Mouse (Mus musculus): ENCODE results near the gene Wsb1. TPM values are rescaled to one million over a fixed set of nuclear protein-coding genes. Genes with fewer than 3 reads are reported as not detected.

Gene Wsb1
- polyA plus RNA-seq, 1 experiment from 2014 or later = 282 TPM

- H3K27me3 ChIP-seq (replicated peaks; ENCODE audit: control insufficient read depth, insufficient read depth, low read length) = no peaks in the 10 kb centered on the region
- ATAC-seq (replicated peaks; ENCODE audit: low FRiP score, low TSS enrichment, low read depth) (peak; percentile 32), DNase-seq (ENCODE audit: low spot score) (peak; percentile 83)
- peak overlapping the region; percentile 91 for H3K4me2 ChIP-seq (ENCODE audit: low read length)
- H3K36me3 ChIP-seq (ENCODE audit: control insufficient read depth, insufficient read depth, low read length) = peaks cover 27% of the 10 kb centered on the region
- peak overlapping the region; percentile 95 for H3K4me3 ChIP-seq (ENCODE audit: low read depth, low read length)
- H3K9me3 ChIP-seq (ENCODE audit: control insufficient read depth, low read length) = no peaks in the 10 kb centered on the region
- 1% methylated on average over 49 of the region's 49 CpGs for WGBS
- peak overlapping the region; percentile 96 for H3K27ac ChIP-seq (ENCODE audit: low read depth)
- H3K9ac ChIP-seq (ENCODE audit: low read length) = peak overlapping the region; percentile 99
- peaks cover 15% of the 10 kb centered on the region; the same call in 1 of the 2 replicates for H3K4me1 ChIP-seq (replicated peaks; ENCODE audit: control insufficient read depth, insufficient read depth, low read length)
Observed at GRCm38 (mm10) chr11:79253542-79254390, 705 bp downstream of the Wsb1 start.

GRCm38 (mm10) chr11:79252881-79253541, 1.5 kb downstream of the Wsb1 start:
- Histone ChIP-seq H3K27me3 (replicated peaks; ENCODE audit: control insufficient read depth, insufficient read depth, low read length) (no peaks in the 10 kb centered on the region), H3K27ac (ENCODE audit: low read depth) (peak overlapping the region; percentile 96), H3K9ac (ENCODE audit: low read length) (peak overlapping the region; percentile 99), H3K4me1 (replicated peaks; ENCODE audit: control insufficient read depth, insufficient read depth, low read length) (peaks cover 15% of the 10 kb centered on the region; the same call in 1 of the 2 replicates), H3K4me3 (ENCODE audit: low read depth, low read length) (peak overlapping the region; percentile 95), H3K9me3 (ENCODE audit: control insufficient read depth, low read length) (no peaks in the 10 kb centered on the region), H3K36me3 (ENCODE audit: control insufficient read depth, insufficient read depth, low read length) (peaks cover 34% of the 10 kb centered on the region), H3K4me2 (ENCODE audit: low read length) (peak overlapping the region; percentile 91)
- 10% methylated on average over 6 of the region's 6 CpGs for WGBS
- DNase-seq (ENCODE audit: low spot score) (no peak), ATAC-seq (replicated peaks; ENCODE audit: low FRiP score, low TSS enrichment, low read depth) (no peak)

- Histone ChIP-seq H3K4me2 (ENCODE audit: low read length) (no peak overlapping the region), H3K4me3 (ENCODE audit: low read depth, low read length) (no peak overlapping the region), H3K4me1 (replicated peaks; ENCODE audit: control insufficient read depth, insufficient read depth, low read length) (no peaks in the 10 kb centered on the region), H3K27me3 (replicated peaks; ENCODE audit: control insufficient read depth, insufficient read depth, low read length) (no peaks in the 10 kb centered on the region), H3K27ac (ENCODE audit: low read depth) (no peak overlapping the region), H3K36me3 (ENCODE audit: control insufficient read depth, insufficient read depth, low read length) (peaks cover 64% of the 10 kb centered on the region), H3K9me3 (ENCODE audit: control insufficient read depth, low read length) (peaks cover 3% of the 10 kb centered on the region; the same call in 1 of the 2 replicates), H3K9ac (ENCODE audit: low read length) (no peak overlapping the region)
- ATAC-seq (replicated peaks; ENCODE audit: low FRiP score, low TSS enrichment, low read depth) (no peak), DNase-seq (ENCODE audit: low spot score) (no peak)
- 95% methylated on average over 7 of the region's 7 CpGs for WGBS
Observed at GRCm38 (mm10) chr11:79239024-79239423, 15.4 kb downstream of the Wsb1 start.

GRCm38 (mm10) chr11:79238398-79238752, 16.1 kb downstream of the Wsb1 start:
- H3K4me1 ChIP-seq (replicated peaks; ENCODE audit: control insufficient read depth, insufficient read depth, low read length) = no peaks in the 10 kb centered on the region
- DNase-seq (ENCODE audit: low spot score) (no peak), ATAC-seq (replicated peaks; ENCODE audit: low FRiP score, low TSS enrichment, low read depth) (no peak)
- 19% methylated on average over 1 of the region's 1 CpGs for WGBS
- H3K4me3 ChIP-seq (ENCODE audit: low read depth, low read length) = no peak overlapping the region
- peaks cover 58% of the 10 kb centered on the region for H3K36me3 ChIP-seq (ENCODE audit: control insufficient read depth, insufficient read depth, low read length)
- peak overlapping the region; percentile 64; the same call in 1 of the 2 replicates for H3K27ac ChIP-seq (ENCODE audit: low read depth)
- no peak overlapping the region for H3K9ac ChIP-seq (ENCODE audit: low read length)
- H3K4me2 ChIP-seq (ENCODE audit: low read length) = no peak overlapping the region
- no peaks in the 10 kb centered on the region for H3K27me3 ChIP-seq (replicated peaks; ENCODE audit: control insufficient read depth, insufficient read depth, low read length)
- peaks cover 3% of the 10 kb centered on the region; the same call in 1 of the 2 replicates for H3K9me3 ChIP-seq (ENCODE audit: control insufficient read depth, low read length)

GRCm38 (mm10) chr11:79237644-79238397, 16.6 kb downstream of the Wsb1 start:
- no peak overlapping the region for H3K4me3 ChIP-seq (ENCODE audit: low read depth, low read length)
- no peaks in the 10 kb centered on the region for H3K4me1 ChIP-seq (replicated peaks; ENCODE audit: control insufficient read depth, insufficient read depth, low read length)
- no peak for ATAC-seq (replicated peaks; ENCODE audit: low FRiP score, low TSS enrichment, low read depth)
- H3K27me3 ChIP-seq (replicated peaks; ENCODE audit: control insufficient read depth, insufficient read depth, low read length) = no peaks in the 10 kb centered on the region
- H3K9me3 ChIP-seq (ENCODE audit: control insufficient read depth, low read length) = peaks cover 3% of the 10 kb centered on the region; the same call in 1 of the 2 replicates
- peaks cover 53% of the 10 kb centered on the region for H3K36me3 ChIP-seq (ENCODE audit: control insufficient read depth, insufficient read depth, low read length)
- 86% methylated on average over 11 of the region's 11 CpGs for WGBS
- H3K4me2 ChIP-seq (ENCODE audit: low read length) = no peak overlapping the region
- no peak overlapping the region for H3K9ac ChIP-seq (ENCODE audit: low read length)
- DNase-seq (ENCODE audit: low spot score) = no peak
- H3K27ac ChIP-seq (ENCODE audit: low read depth) = peak overlapping the region; percentile 64; the same call in 1 of the 2 replicates

- Histone ChIP-seq H3K36me3 (ENCODE audit: control insufficient read depth, insufficient read depth, low read length) (no peaks in the 10 kb centered on the region), H3K27me3 (replicated peaks; ENCODE audit: control insufficient read depth, insufficient read depth, low read length) (no peaks in the 10 kb centered on the region), H3K9ac (ENCODE audit: low read length) (no peak overlapping the region), H3K4me2 (ENCODE audit: low read length) (no peak overlapping the region), H3K9me3 (ENCODE audit: control insufficient read depth, low read length) (no peaks in the 10 kb centered on the region), H3K4me3 (ENCODE audit: low read depth, low read length) (no peak overlapping the region), H3K4me1 (replicated peaks; ENCODE audit: control insufficient read depth, insufficient read depth, low read length) (0 out of 2 replicates have a peak, but pooled peaks cover 5% of the 10 kb centered on the region), H3K27ac (ENCODE audit: low read depth) (no peak overlapping the region)
- 88% methylated on average over 13 of the region's 13 CpGs for WGBS
- no peak for DNase-seq (ENCODE audit: low spot score)
- ATAC-seq (replicated peaks; ENCODE audit: low FRiP score, low TSS enrichment, low read depth) = no peak
Observed at GRCm38 (mm10) chr11:79230251-79230570, 24.3 kb downstream of the Wsb1 start.

GRCm38 (mm10) chr11:79229561-79230250, 24.8 kb downstream of the Wsb1 start:
- ATAC-seq (replicated peaks; ENCODE audit: low FRiP score, low TSS enrichment, low read depth) (peak; percentile 34; the same call in 1 of the 2 replicates), DNase-seq (ENCODE audit: low spot score) (peak; percentile 53)
- Histone ChIP-seq H3K9me3 (ENCODE audit: control insufficient read depth, low read length) (no peaks in the 10 kb centered on the region), H3K27me3 (replicated peaks; ENCODE audit: control insufficient read depth, insufficient read depth, low read length) (no peaks in the 10 kb centered on the region), H3K27ac (ENCODE audit: low read depth) (peak overlapping the region; percentile 60; the same call in 1 of the 2 replicates), H3K4me2 (ENCODE audit: low read length) (no peak overlapping the region), H3K4me1 (replicated peaks; ENCODE audit: control insufficient read depth, insufficient read depth, low read length) (peaks cover 8% of the 10 kb centered on the region), H3K9ac (ENCODE audit: low read length) (no peak overlapping the region), H3K36me3 (ENCODE audit: control insufficient read depth, insufficient read depth, low read length) (no peaks in the 10 kb centered on the region), H3K4me3 (ENCODE audit: low read depth, low read length) (no peak overlapping the region)
- 78% methylated on average over 11 of the region's 11 CpGs for WGBS

GRCm38 (mm10) chr11:79229057-79229504, 25.4 kb downstream of the Wsb1 start:
- DNase-seq (ENCODE audit: low spot score) (peak; percentile 75), ATAC-seq (replicated peaks; ENCODE audit: low FRiP score, low TSS enrichment, low read depth) (peak; percentile 68)
- no peaks in the 10 kb centered on the region for H3K9me3 ChIP-seq (ENCODE audit: control insufficient read depth, low read length)
- 66% methylated on average over 10 of the region's 10 CpGs for WGBS
- peaks cover 10% of the 10 kb centered on the region for H3K4me1 ChIP-seq (replicated peaks; ENCODE audit: control insufficient read depth, insufficient read depth, low read length)
- peak overlapping the region; percentile 60 for H3K27ac ChIP-seq (ENCODE audit: low read depth)
- no peak overlapping the region for H3K4me3 ChIP-seq (ENCODE audit: low read depth, low read length)
- H3K4me2 ChIP-seq (ENCODE audit: low read length) = no peak overlapping the region
- no peaks in the 10 kb centered on the region for H3K27me3 ChIP-seq (replicated peaks; ENCODE audit: control insufficient read depth, insufficient read depth, low read length)
- no peaks in the 10 kb centered on the region for H3K36me3 ChIP-seq (ENCODE audit: control insufficient read depth, insufficient read depth, low read length)
- no peak overlapping the region for H3K9ac ChIP-seq (ENCODE audit: low read length)
